8 mouse cellular contexts compared by ENCODE assay signal in the genomic region with DNA sequence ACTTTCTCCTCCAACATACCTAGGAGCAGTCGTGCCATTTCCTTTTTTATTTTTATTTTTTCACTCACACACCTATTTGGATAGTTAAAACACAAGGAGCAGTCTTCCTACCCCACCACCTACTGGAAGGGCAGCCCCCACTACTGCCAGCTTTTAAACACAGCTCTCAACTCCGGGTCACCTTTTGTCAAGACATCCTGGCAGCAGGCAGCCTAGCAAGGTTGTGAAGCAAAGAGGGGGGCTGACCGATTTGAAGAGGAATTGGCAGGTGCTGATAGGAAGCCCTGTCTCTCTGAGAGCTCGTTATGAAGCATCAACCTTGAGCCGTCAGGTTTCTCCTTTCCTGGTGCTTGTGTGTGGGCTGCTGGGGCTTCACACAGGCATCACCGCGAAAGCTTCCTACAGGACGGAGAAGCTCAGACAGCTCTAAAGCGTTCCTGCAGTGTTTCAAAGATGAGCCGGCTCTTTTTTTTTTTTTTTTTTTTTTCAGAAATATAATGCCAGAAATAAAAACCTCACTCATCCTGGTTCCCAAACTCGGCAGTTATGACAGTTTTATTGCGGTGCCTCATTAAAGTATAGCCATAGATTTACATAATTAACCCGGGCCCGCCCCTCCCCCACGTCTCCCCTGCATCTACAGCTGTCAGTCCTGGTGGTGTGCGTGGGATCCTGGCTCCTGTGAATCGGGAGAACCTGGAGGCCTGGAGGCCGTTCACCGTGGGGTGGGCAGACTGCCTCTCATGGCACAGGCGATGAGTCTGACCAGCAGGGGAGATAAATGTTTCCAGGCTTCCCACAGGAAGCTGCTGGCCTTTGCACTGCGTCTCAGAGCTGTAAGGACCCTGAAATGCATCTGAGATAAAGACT.
DNase-seq lines count a peak whose midpoint lies in the region; ATAC-seq lines count a peak whose summit lies in the region.
"Had no signal": no experiment of that assay in that cellular context is flagged by ENCODE, and none has a peak within 500 bp of the region (broad histone marks: within the 10 kb centered on the region; RNA-seq: fewer than 3 reads in every experiment).

No protein-coding gene starts in this region.

- H3K4me1 ChIP-seq in embryonic facial prominence, embryonic 13.5 days, result 0 out of 2 replicates have a peak, but pooled peaks cover 4% of the 10 kb centered on the region
- no peaks in the 10 kb centered on the region for H3K4me1 ChIP-seq in neural tube, embryonic 14.5 days (ENCODE audit: control insufficient read depth, insufficient read depth, low read length)

- H3K4me2 ChIP-seq in embryonic facial prominence, embryonic 13.5 days, result peak overlapping the region; percentile 36
- peak overlapping the region; percentile 7; the same call in 1 of the 2 replicates for H3K4me2 ChIP-seq in neural tube, embryonic 14.5 days (ENCODE audit: low read depth, low read length)

- peaks cover 12% of the 10 kb centered on the region; the same call in 1 of the 2 replicates for H3K9me3 ChIP-seq in embryonic facial prominence, embryonic 13.5 days
- peaks cover 7% of the 10 kb centered on the region for H3K9me3 ChIP-seq in neural tube, embryonic 14.5 days (ENCODE audit: control insufficient read depth, low read length)

- ATAC-seq in embryonic facial prominence, embryonic 13.5 days (ENCODE audit: insufficient number of reproducible peaks, insufficient read depth, low FRiP score, low TSS enrichment, low read depth), result no peak
- no peak; the same call in 1 of the 2 replicates for ATAC-seq in neural tube, embryonic 14.5 days (ENCODE audit: low read depth)

- no peaks in the 10 kb centered on the region for H3K27me3 ChIP-seq in embryonic facial prominence, embryonic 13.5 days
- no peaks in the 10 kb centered on the region for H3K27me3 ChIP-seq in neural tube, embryonic 14.5 days (ENCODE audit: control insufficient read depth, insufficient read depth, low read length)

- H3K4me3 ChIP-seq in embryonic facial prominence, embryonic 13.5 days, result no peak overlapping the region
- no peak overlapping the region for H3K4me3 ChIP-seq in neural tube, embryonic 14.5 days (ENCODE audit: low read depth, low read length)

- no peaks in the 10 kb centered on the region for H3K36me3 ChIP-seq in embryonic facial prominence, embryonic 13.5 days
- no peaks in the 10 kb centered on the region for H3K36me3 ChIP-seq in neural tube, embryonic 14.5 days (ENCODE audit: control insufficient read depth, insufficient read depth, low read length)

- WGBS in embryonic facial prominence, embryonic 13.5 days, result 33% methylated on average over 21 of the region's 21 CpGs
- WGBS in neural tube, embryonic 14.5 days, result 45% methylated on average over 21 of the region's 21 CpGs

- DNase-seq in layer of hippocampus, adult 11-12 months (ENCODE audit: low spot score), result peak; percentile 8
- DNase-seq in layer of hippocampus, adult 9-10 months (ENCODE audit: low spot score), result no peak
- DNase-seq in layer of hippocampus, postnatal 10 days (ENCODE audit: low spot score in 2 of 2), result peak; percentile 19 to 22
- no peak for DNase-seq in thymus, adult 18-20 months
- DNase-seq in spleen, postnatal 4 days (ENCODE audit: low spot score in 2 of 2), result no peak

- H3K27ac ChIP-seq in embryonic facial prominence, embryonic 13.5 days, result no peak overlapping the region
- no peak overlapping the region for H3K27ac ChIP-seq in neural tube, embryonic 14.5 days (ENCODE audit: low read depth, low read length)
- H3K27ac ChIP-seq: liver, embryonic 14.5 days had no signal

- no peak overlapping the region for H3K9ac ChIP-seq in embryonic facial prominence, embryonic 13.5 days
- H3K9ac ChIP-seq in neural tube, embryonic 14.5 days (replicated peaks; ENCODE audit: low read depth, low read length), result no peak overlapping the region
- H3K9ac ChIP-seq: liver, embryonic 14.5 days had no signal

Comparison
In these comparisons a context has a peak if more than half of its experiments do, and no peak if none do; other contexts are left out.
1. DNase-seq: peak in layer of hippocampus, adult 11-12 months (single experiment) and layer of hippocampus, postnatal 10 days (2 of 2); none in layer of hippocampus, adult 9-10 months (single experiment), thymus, adult 18-20 months (0 of 2) and spleen, postnatal 4 days (0 of 2).